ENCODE assay signal across 8 mouse cellular contexts in the genomic region with DNA sequence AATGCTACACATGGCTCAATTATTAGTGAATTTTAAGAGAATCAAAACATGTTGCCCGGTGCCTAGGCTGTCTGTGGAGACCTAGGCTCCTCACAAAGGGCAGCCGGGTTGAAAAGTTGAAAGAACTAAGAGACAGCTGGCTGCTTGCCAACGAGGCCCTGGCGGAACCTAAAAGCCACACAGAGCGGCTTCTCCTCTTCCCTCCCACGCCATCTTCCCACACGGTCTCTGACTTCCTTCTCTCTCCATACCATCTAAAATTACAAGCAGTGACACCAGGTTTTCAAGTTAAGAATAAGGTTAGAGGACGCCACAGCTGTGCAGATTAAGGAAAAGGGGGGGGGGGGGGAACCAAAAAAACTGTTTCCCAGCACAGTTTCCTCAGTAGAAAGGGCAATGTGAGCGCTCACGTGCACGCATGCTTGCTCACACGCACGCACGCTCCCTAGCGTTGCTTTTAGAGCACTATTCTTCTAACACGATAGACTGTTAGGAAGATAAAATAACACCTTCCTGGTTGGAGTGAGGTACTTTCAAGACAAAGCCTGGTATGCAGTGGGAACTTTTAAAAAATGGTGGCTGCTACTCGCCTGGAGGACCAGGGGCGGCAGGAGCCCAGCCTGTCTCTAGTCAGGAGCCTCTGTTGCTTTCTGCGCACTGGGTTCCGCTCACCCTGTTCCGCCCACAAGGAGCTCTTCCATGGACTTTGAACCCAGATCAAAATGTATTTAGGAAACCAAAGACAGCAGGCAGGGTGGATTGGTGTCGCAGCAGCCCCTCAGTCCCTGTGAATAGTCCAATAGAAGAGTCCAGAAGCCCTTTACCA. TPM values are rescaled to one million over a fixed set of nuclear protein-coding genes. Genes with fewer than 3 reads are reported as not detected.
DNase-seq lines count a peak whose midpoint lies in the region; ATAC-seq and TF ChIP-seq lines count a peak whose summit lies in the region.

No protein-coding gene starts in this region.

- DNase-seq in heart, adult 18-20 months = peak; percentile 58 to 63
- DNase-seq in heart, adult 8-10 months (ENCODE audit: low spot score) = no peak
- DNase-seq in CD8-positive naive resting alpha-beta T cell, adult 2 months (ENCODE audit: low read depth in 2 of 2, low spot score in 2 of 2) = peak; percentile 48 to 73
- peak; percentile 53 for DNase-seq in brain, embryonic 14.5 days (ENCODE audit: low read depth)
- peak; percentile 54 to 58 for DNase-seq in lung, postnatal 4 days
- peak; percentile 83 for DNase-seq in thymus, postnatal 4 days
- DNase-seq in layer of hippocampus, postnatal 14 days (ENCODE audit: low spot score in 2 of 2) = no peak

- peak; percentile 83 for ATAC-seq in inflammation-experienced regulatory T-cells, adult 6 months

- TF ChIP-seq CTCF in brain, embryonic 14.5 days (IDR thresholded peaks at IDR 0.05; ENCODE audit: borderline replicate concordance, extremely low read depth, insufficient read depth, insufficient read length) = no peak

- TF ChIP-seq POLR2A in brain, embryonic 14.5 days (IDR thresholded peaks at IDR 0.05; ENCODE audit: borderline replicate concordance, extremely low read depth, insufficient read depth, insufficient read length, poor library complexity, severe bottlenecking) = no peak

RNA-seq across cellular contexts. Expression of a gene that starts 54.5 kb away (rescaled TPM):
- 100 to 1,000 TPM; 317 to 395 TPM for total RNA-seq in heart, adult 18-20 months (2021)
- total RNA-seq in heart, adult 8-10 months (2022) = 100 to 1,000 TPM; 403 to 491 (median 419) TPM
- polyA plus RNA-seq in brain, embryonic 14.5 days (2012; rRNA removed) = 47.5 and 66.9 TPM in 2 replicates
- polyA plus RNA-seq in inflammation-experienced regulatory T-cells, adult 6 months (2017; shearing (Covaris generic)) = 1 to 10 TPM; 3.7 to 8.8 (median 6.6) TPM
- total RNA-seq in layer of hippocampus, postnatal 14 days (2021) = 10 to 100 TPM; 86.2 to 86.5 TPM

RNA-seq across cellular contexts. Expression of a gene that starts 58.8 kb away (rescaled TPM):
- 10 to 100 TPM; 39.3 to 44.3 TPM for total RNA-seq in heart, adult 18-20 months (2021)
- 10 to 100 TPM; 38.8 to 51.0 (median 43.0) TPM for total RNA-seq in heart, adult 8-10 months (2022)
- polyA plus RNA-seq in brain, embryonic 14.5 days (2012; rRNA removed) = 55.8 and 63.4 TPM in 2 replicates
- 10 to 100 TPM; 10.5 to 15.3 (median 13.5) TPM for polyA plus RNA-seq in inflammation-experienced regulatory T-cells, adult 6 months (2017; shearing (Covaris generic))
- 10 to 100 TPM; 32.6 to 33.3 TPM for total RNA-seq in layer of hippocampus, postnatal 14 days (2021)

Comparison
In these comparisons a context has a peak if more than half of its experiments do, and no peak if none do; other contexts are left out.
1. DNase-seq: peak in heart, adult 18-20 months (2 of 2), CD8-positive naive resting alpha-beta T cell, adult 2 months (2 of 2), brain, embryonic 14.5 days (single experiment), lung, postnatal 4 days (2 of 2) and thymus, postnatal 4 days (single experiment); none in heart, adult 8-10 months (single experiment) and layer of hippocampus, postnatal 14 days (0 of 2).